Mouse (Mus musculus) brain, embryonic 14.5 days (tissue): ENCODE measurements around the gene Sox8. TPM values are rescaled to one million over a fixed set of nuclear protein-coding genes. Genes with fewer than 3 reads are reported as not detected.

Source experiments
- DNase-seq: peaks from one replicate; pipeline ENCODE4 v3.0.0-alpha.2; 2011; ENCODE audit warnings: low read depth
- CTCF ChIP-seq: fragments of 200-500 bp; IDR thresholded peaks from 2 replicates; pipeline ENCODE4 v1.5.1; 2012; ENCODE audit warnings: inconsistent platforms, mild to moderate bottlenecking, moderate library complexity, borderline replicate concordance; ENCODE audit not compliant: insufficient read depth, insufficient read length; ENCODE audit errors: extremely low read depth
- POLR2A ChIP-seq: fragments of 200-500 bp; IDR thresholded peaks from 2 replicates; pipeline ENCODE4 v1.6.1; 2012; ENCODE audit warnings: mild to moderate bottlenecking, inconsistent platforms, borderline replicate concordance; ENCODE audit not compliant: poor library complexity, insufficient read depth, insufficient read length, severe bottlenecking; ENCODE audit errors: extremely low read depth
- polyA plus RNA-seq: library from polyadenylated mRNA; depleted of rRNA; stranded (reverse); fragments of >200 nt; gene quantifications from 2 replicates; pipeline ENCODE4 v1.2.3, GENCODE M21; 2012

The Sox8 gene
- polyA plus RNA-seq, 1 experiment = 17.6 TPM

- peak; percentile 79 for DNase-seq
- TF ChIP-seq CTCF (no peak), POLR2A (no peak)
These were observed 13.7 kb downstream of the Sox8 start for GRCm38 (mm10) chr17:25556630-25557354.

GRCm38 (mm10) chr17:25555666-25556629 is 14.5 kb downstream of the Sox8 start:
- peak; percentile 83 for DNase-seq
- TF ChIP-seq CTCF (no peak), POLR2A (peak; percentile 16; the same call in 1 of the 2 replicates)

- TF ChIP-seq CTCF (no peak), POLR2A (no peak)
- DNase-seq = no peak
These were observed 15.3 kb downstream of the Sox8 start for GRCm38 (mm10) chr17:25555159-25555558.

GRCm38 (mm10) chr17:25551313-25551712 is 19.2 kb downstream of the Sox8 start:
- no peak for TF ChIP-seq POLR2A
- TF ChIP-seq CTCF = no peak
- no peak for DNase-seq

- DNase-seq = no peak
- no peak for TF ChIP-seq POLR2A
- TF ChIP-seq CTCF = no peak
These were observed 20.5 kb downstream of the Sox8 start for GRCm38 (mm10) chr17:25550020-25550419.

GRCm38 (mm10) chr17:25547026-25547425 is 23.5 kb downstream of the Sox8 start:
- TF ChIP-seq CTCF = no peak
- no peak for DNase-seq

GRCm38 (mm10) chr17:25541768-25542167 is 28.7 kb downstream of the Sox8 start:
- DNase-seq = no peak
- TF ChIP-seq POLR2A (no peak), CTCF (no peak)

GRCm38 (mm10) chr17:25540731-25541130 is 29.8 kb downstream of the Sox8 start:
- DNase-seq = no peak
- TF ChIP-seq CTCF (no peak), POLR2A (no peak)

GRCm38 (mm10) chr17:25538945-25539875 is 31.3 kb downstream of the Sox8 start:
- peak; percentile 78 for DNase-seq
- TF ChIP-seq POLR2A (no peak), CTCF (no peak)

- DNase-seq = no peak
- TF ChIP-seq POLR2A = no peak
- TF ChIP-seq CTCF = no peak
These were observed 40.0 kb downstream of the Sox8 start for GRCm38 (mm10) chr17:25530357-25531022.
